Mouse (Mus musculus) MEL (cell line): ENCODE measurements at regions not wholly inside any gene's neighbourhood (a gene's known extent, or its start where the extent isn't known, plus 50 kb on each side); places are given as distances from the start of the nearest gene placed in this dataset.

ENCODE experiments used
- DNase-seq: peaks from one replicate; pipeline ENCODE4 v3.0.0; 2011; ENCODE audit warnings: low read depth, low spot score
- H3K27ac ChIP-seq: 2 replicates; pipeline ENCODE4 v1.5.1; 2012; ENCODE audit warnings: low read depth, mild to moderate bottlenecking, control low read depth, low read length, moderate library complexity; ENCODE audit not compliant: control insufficient read depth
- H3K27me3 ChIP-seq, 2 experiments: fragments of 150-350 bp in 1 of 2; sonication (generic) in 1 of 2; 2 replicates each; pipeline ENCODE4 v1.6.1; 2012; ENCODE audit warnings: low read length in 2 of 2, mild to moderate bottlenecking in 2 of 2, improper control_type of control experiment in 1 of 2, moderate library complexity in 1 of 2; ENCODE audit not compliant: insufficient read depth in 2 of 2, control insufficient read depth in 1 of 2
- H3K36me3 ChIP-seq, 2 experiments: 2 replicates each; pipeline ENCODE4 v1.6.1; 2012 to 2014; ENCODE audit warnings: low read length in 2 of 2, improper control_type of control experiment in 1 of 2, inconsistent platforms in 1 of 2, mild to moderate bottlenecking in 1 of 2; ENCODE audit not compliant: insufficient read depth in 2 of 2, control insufficient read depth in 1 of 2
- H3K4me1 ChIP-seq, 2 experiments: fragments of 150-350 bp in 1 of 2; sonication (generic) in 1 of 2; 2 replicates each; pipeline ENCODE4 v1.6.1; 2012; ENCODE audit warnings: low read length in 2 of 2, improper control_type of control experiment in 1 of 2, mild to moderate bottlenecking in 1 of 2; ENCODE audit not compliant: insufficient read depth in 2 of 2, control insufficient read depth in 1 of 2
- H3K4me3 ChIP-seq, 2 experiments: fragments of 150-350 bp in 1 of 2; sonication (generic) in 1 of 2; 2 replicates each; pipeline ENCODE4 v1.5.1; 2012; ENCODE audit warnings: low read depth in 2 of 2, low read length in 2 of 2, mild to moderate bottlenecking in 2 of 2, moderate library complexity in 2 of 2, control low read depth in 1 of 2, improper control_type of control experiment in 1 of 2; ENCODE audit not compliant: control insufficient read depth in 1 of 2, insufficient read depth in 1 of 2
- H3K79me2 ChIP-seq: 2 replicates; pipeline ENCODE4 v1.6.1; 2012; ENCODE audit warnings: mild to moderate bottlenecking, low read length, moderate library complexity; ENCODE audit not compliant: control insufficient read depth, poor library complexity, insufficient read depth
- H3K9ac ChIP-seq: 2 replicates; pipeline ENCODE4 v1.6.1; 2012; ENCODE audit warnings: low read depth, mild to moderate bottlenecking, control low read depth, low read length, moderate library complexity; ENCODE audit not compliant: control insufficient read depth, poor library complexity, severe bottlenecking
- H3K9me3 ChIP-seq: fragments of 150-350 bp; sonication (generic); replicated peaks from 2 replicates; pipeline ENCODE4 v1.6.1; 2012; ENCODE audit warnings: mild to moderate bottlenecking, low read length, improper control_type of control experiment, moderate library complexity; ENCODE audit not compliant: insufficient read depth
- BHLHE40 ChIP-seq: IDR thresholded peaks from 2 replicates; pipeline ENCODE4 v1.6.1; 2012; ENCODE audit warnings: low read depth, mild to moderate bottlenecking, inconsistent platforms, low read length, improper control_type of control experiment, borderline replicate concordance
- E2F4 ChIP-seq: IDR thresholded peaks from 2 replicates; pipeline ENCODE4 v1.6.1; 2011; ENCODE audit warnings: low read depth, low read length, improper control_type of control experiment, borderline replicate concordance
- ETS1 ChIP-seq: IDR thresholded peaks from 2 replicates; pipeline ENCODE4 v1.6.1; 2012; ENCODE audit warnings: low read depth, mild to moderate bottlenecking, inconsistent platforms, low read length, improper control_type of control experiment, moderate library complexity
- JUND ChIP-seq: IDR thresholded peaks from 2 replicates; pipeline ENCODE4 v1.6.1; 2011; ENCODE audit warnings: low read depth, mild to moderate bottlenecking, improper control_type of control experiment, low read length
- KAT2A ChIP-seq: conservative IDR thresholded peaks from 2 replicates; pipeline ENCODE4 v1.6.1; 2012; ENCODE audit warnings: low read depth, low read length, improper control_type of control experiment, inconsistent platforms
- MAX ChIP-seq: IDR thresholded peaks from 2 replicates; pipeline ENCODE4 v1.6.1; 2011; ENCODE audit warnings: low read length, improper control_type of control experiment
- MAZ ChIP-seq: IDR thresholded peaks from 2 replicates; pipeline ENCODE4 v1.6.1; 2012; ENCODE audit warnings: low read depth, mild to moderate bottlenecking, inconsistent platforms, low read length, improper control_type of control experiment
- MYC ChIP-seq: IDR thresholded peaks from 2 replicates; pipeline ENCODE4 v1.6.1; 2011; ENCODE audit warnings: low read depth, mild to moderate bottlenecking, low read length, improper control_type of control experiment, moderate library complexity
- POLR2AphosphoS5 ChIP-seq: IDR thresholded peaks from 2 replicates; pipeline ENCODE4 v1.6.1; 2012; ENCODE audit warnings: low read depth, borderline replicate concordance, mild to moderate bottlenecking, inconsistent platforms, low read length, moderate library complexity, mixed read lengths
- RCOR1 ChIP-seq: IDR thresholded peaks from 2 replicates; pipeline ENCODE4 v1.6.1; 2012; ENCODE audit warnings: low read depth, mild to moderate bottlenecking, inconsistent platforms, low read length, improper control_type of control experiment
- SMC3 ChIP-seq: IDR thresholded peaks from 2 replicates; pipeline ENCODE4 v1.6.1; 2011; ENCODE audit warnings: low read depth, low read length, improper control_type of control experiment
- TBP ChIP-seq: IDR thresholded peaks from 2 replicates; pipeline ENCODE4 v1.8.0; 2011; ENCODE audit warnings: low read depth, low read length, improper control_type of control experiment
- TCF12 ChIP-seq: IDR thresholded peaks from 2 replicates; pipeline ENCODE4 v1.6.1; 2014; ENCODE audit warnings: low read depth, mild to moderate bottlenecking, inconsistent platforms, low read length, improper control_type of control experiment, moderate library complexity
- UBTF ChIP-seq: IDR thresholded peaks from 2 replicates; pipeline ENCODE4 v1.6.1; 2012; ENCODE audit warnings: low read depth, mild to moderate bottlenecking, inconsistent platforms, low read length, improper control_type of control experiment, moderate library complexity, borderline replicate concordance; ENCODE audit not compliant: insufficient read depth
- USF1 ChIP-seq: IDR thresholded peaks from 2 replicates; pipeline ENCODE4 v1.6.1; 2014; ENCODE audit warnings: low read depth, mild to moderate bottlenecking, inconsistent platforms, low read length, improper control_type of control experiment, moderate library complexity
- ZKSCAN1 ChIP-seq: IDR thresholded peaks from 2 replicates; pipeline ENCODE4 v1.6.1; 2012; ENCODE audit warnings: low read depth, mild to moderate bottlenecking, inconsistent platforms, low read length, improper control_type of control experiment, moderate library complexity
- ZMIZ1 ChIP-seq: IDR thresholded peaks from 2 replicates; pipeline ENCODE4 v1.6.1; 2012; ENCODE audit warnings: low read depth, mild to moderate bottlenecking, inconsistent platforms, low read length, improper control_type of control experiment, moderate library complexity

- H3K4me1 ChIP-seq, result no peaks in the 10 kb centered on the region
- H3K9me3 ChIP-seq, result no peaks in the 10 kb centered on the region
- no peak overlapping the region for H3K9ac ChIP-seq
- H3K27me3 ChIP-seq, result no peaks in the 10 kb centered on the region
- TF ChIP-seq JUND, result no peak
- no peak for TF ChIP-seq MAX
- no peak for TF ChIP-seq RCOR1
- H3K36me3 ChIP-seq, result no peaks in the 10 kb centered on the region
- H3K4me3 ChIP-seq, result no peak overlapping the region
- no peak for DNase-seq
- no peaks in the 10 kb centered on the region for H3K79me2 ChIP-seq
- H3K27ac ChIP-seq, result no peak overlapping the region
These were observed 243.1 kb downstream of the Pdgfc start for GRCm38 (mm10) chr3:81279266-81279665.

- no peaks in the 10 kb centered on the region for H3K79me2 ChIP-seq
- DNase-seq, result no peak
- TF ChIP-seq ZMIZ1, result no peak
- TF ChIP-seq POLR2AphosphoS5, result no peak
- TF ChIP-seq ETS1, result no peak
- no peak for TF ChIP-seq UBTF
- no peak for TF ChIP-seq USF1
- TF ChIP-seq MAX, result no peak
- no peak for TF ChIP-seq TCF12
- no peak for TF ChIP-seq TBP
- TF ChIP-seq E2F4, result no peak
- no peak for TF ChIP-seq ZKSCAN1
- no peak for TF ChIP-seq KAT2A
- no peak for TF ChIP-seq MYC
- H3K4me3 ChIP-seq, result no peak overlapping the region
- no peak overlapping the region for H3K9ac ChIP-seq
- H3K27ac ChIP-seq, result no peak overlapping the region
- no peaks in the 10 kb centered on the region for H3K36me3 ChIP-seq
- no peaks in the 10 kb centered on the region for H3K9me3 ChIP-seq
- H3K4me1 ChIP-seq, result no peaks in the 10 kb centered on the region
- H3K27me3 ChIP-seq, result no peaks in the 10 kb centered on the region
These were observed 253.5 kb downstream of the Pdgfc start for GRCm38 (mm10) chr3:81289762-81290161.

- no peaks in the 10 kb centered on the region for H3K9me3 ChIP-seq
- no peak overlapping the region for H3K4me3 ChIP-seq
- H3K27me3 ChIP-seq, result no peaks in the 10 kb centered on the region
- H3K79me2 ChIP-seq, result no peaks in the 10 kb centered on the region
- no peak for DNase-seq
- H3K4me1 ChIP-seq, result no peaks in the 10 kb centered on the region
- no peak overlapping the region for H3K9ac ChIP-seq
- TF ChIP-seq MAX (no peak), SMC3 (no peak), MAZ (no peak), TBP (no peak), TCF12 (no peak), MYC (no peak), BHLHE40 (no peak), RCOR1 (no peak)
- no peaks in the 10 kb centered on the region for H3K36me3 ChIP-seq
- H3K27ac ChIP-seq, result no peak overlapping the region
These were observed 256.2 kb downstream of the Pdgfc start for GRCm38 (mm10) chr3:81292404-81292803.
